In genomic region chr17:5302971-5303746, GRCm38 (mm10) we compare ENCODE assay signal across 10 mouse cellular contexts.
DNase-seq lines count a peak whose midpoint lies in the region; ATAC-seq and TF ChIP-seq lines count a peak whose summit lies in the region.
"Had no signal": no experiment of that assay in that cellular context is flagged by ENCODE, and none has a peak within 500 bp of the region (broad histone marks: within the 10 kb centered on the region; RNA-seq: fewer than 3 reads in every experiment).

No protein-coding gene starts in this region.

- ATAC-seq in megakaryocyte progenitor cell, adult 5-6 weeks (replicated peaks; ENCODE audit: poor library complexity), result peak; percentile 84

- WGBS in lung, adult 2 months, result 56% methylated on average over 11 of the region's 11 CpGs

- no peak for TF ChIP-seq POLR2A in lung, adult 2 months (IDR thresholded peaks at IDR 0.05; ENCODE audit: borderline replicate concordance, extremely low read depth, low read depth, low read length)

- no peaks in the 10 kb centered on the region for H3K4me1 ChIP-seq in lung, adult 2 months (ENCODE audit: control insufficient read depth, insufficient read depth, low read length)

- DNase-seq in cerebellum, adult 9-10 months, result peak; percentile 32
- DNase-seq in cerebellum, postnatal 4 days (ENCODE audit: low spot score in 2 of 2), result no peak
- no peak for DNase-seq in lung, adult 2 months
- DNase-seq in lung, postnatal 14 days, result no peak
- DNase-seq in T-cell, adult 2 months (ENCODE audit: low spot score), result peak; percentile 39
- DNase-seq in kidney, postnatal 25 days, result no peak
- no peak for DNase-seq in cerebellum, adult 9-11 months

- TF ChIP-seq CTCF in lung, adult 2 months (IDR thresholded peaks at IDR 0.05; ENCODE audit: insufficient read depth, low read length), result 0 out of 2 replicates have a peak, but pooled peaks have one; percentile 2

- no peak overlapping the region for H3K4me3 ChIP-seq in lung, adult 2 months (replicated peaks; ENCODE audit: extremely low read depth, low read depth, low read length)
- H3K4me3 ChIP-seq: heart, embryonic 15.5 days; megakaryocyte, embryonic 14.5 days had no signal

Comparison
In these comparisons a context has a peak if more than half of its experiments do, and no peak if none do; other contexts are left out.
1. DNase-seq: peak in cerebellum, adult 9-10 months (single experiment) and T-cell, adult 2 months (single experiment); none in cerebellum, postnatal 4 days (0 of 2), lung, adult 2 months (single experiment), lung, postnatal 14 days (single experiment), kidney, postnatal 25 days (0 of 2) and cerebellum, adult 9-11 months (single experiment).